8 mouse cellular contexts compared by ENCODE assay signal in the genomic region with DNA sequence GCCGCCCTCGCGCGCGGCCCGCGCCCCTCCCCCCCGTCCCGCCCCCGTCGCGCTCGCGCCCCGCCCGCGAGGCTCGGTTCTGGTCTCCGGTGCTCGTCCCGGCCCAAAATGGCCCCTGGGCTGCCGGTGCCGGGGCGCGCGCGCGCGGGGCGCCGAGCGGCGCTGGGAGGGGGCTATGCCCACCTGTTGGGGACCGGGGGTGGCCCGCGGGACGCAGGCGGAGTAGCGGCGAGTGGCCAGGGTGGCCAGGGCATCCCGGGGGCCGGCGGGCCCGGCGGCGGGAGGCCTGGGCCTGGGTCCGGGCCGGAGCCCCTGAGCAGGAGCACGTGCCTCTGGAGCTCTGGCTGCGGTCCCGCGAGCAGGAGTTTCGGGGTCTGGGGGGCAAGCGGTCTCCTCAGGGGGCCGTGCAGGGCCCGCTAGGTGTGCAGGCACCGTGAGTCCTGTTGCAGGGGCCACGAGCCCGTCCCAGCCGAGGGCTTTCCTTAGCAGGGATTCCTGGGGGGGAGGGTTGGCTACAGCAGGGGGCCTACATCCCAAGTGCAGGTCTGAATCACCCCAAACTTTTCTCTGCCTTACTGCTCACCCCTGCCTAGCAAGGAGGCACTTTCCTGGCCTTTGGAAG. TPM values are rescaled to one million over a fixed set of nuclear protein-coding genes. Genes with fewer than 3 reads are reported as not detected.
DNase-seq lines count a peak whose midpoint lies in the region; ATAC-seq and TF ChIP-seq lines count a peak whose summit lies in the region.

No protein-coding gene starts in this region.

- TF ChIP-seq EP300 in liver, embryonic 14.5 days (IDR thresholded peaks at IDR 0.05; ENCODE audit: low read depth): no peak

- under 1% methylated on average over 25 of the region's 60 CpGs for WGBS in hindbrain, embryonic 11.5 days
- WGBS in liver, embryonic 14.5 days (ENCODE audit: insufficient replicate concordance): 1% methylated on average over 53 of the region's 60 CpGs
- under 1% methylated on average over 60 of the region's 60 CpGs for WGBS in small intestine, adult 2 months

- TF ChIP-seq POLR2A in small intestine, adult 2 months (IDR thresholded peaks at IDR 0.05; ENCODE audit: low read depth, low read length): no peak

- ATAC-seq in CD4-positive, CD25-positive, alpha-beta regulatory T cell, adult 4 months: peak; percentile 24
- peak; percentile 28; the same call in 1 of the 2 replicates for ATAC-seq in hindbrain, embryonic 11.5 days (ENCODE audit: low FRiP score)
- ATAC-seq in liver, embryonic 14.5 days (ENCODE audit: insufficient read depth): peak; percentile 29

- no peaks in the 10 kb centered on the region for H3K36me3 ChIP-seq in hindbrain, embryonic 11.5 days (ENCODE audit: control insufficient read depth, insufficient read depth, low read length)
- no peaks in the 10 kb centered on the region for H3K36me3 ChIP-seq in liver, embryonic 14.5 days (replicated peaks; ENCODE audit: control insufficient read depth, insufficient read depth, low read depth)
- H3K36me3 ChIP-seq in small intestine, adult 2 months (ENCODE audit: control insufficient read depth, insufficient read depth, low read length): no peaks in the 10 kb centered on the region

- H3K27me3 ChIP-seq in hindbrain, embryonic 11.5 days (ENCODE audit: control insufficient read depth, insufficient read depth, low read length): no peaks in the 10 kb centered on the region
- no peaks in the 10 kb centered on the region for H3K27me3 ChIP-seq in liver, embryonic 14.5 days (ENCODE audit: control insufficient read depth, insufficient read depth, low read length)
- H3K27me3 ChIP-seq in small intestine, adult 2 months (ENCODE audit: control insufficient read depth, insufficient read depth, low read length): no peaks in the 10 kb centered on the region; the same call in 1 of the 2 replicates

- peak overlapping the region; percentile 83 for H3K4me2 ChIP-seq in hindbrain, embryonic 11.5 days (replicated peaks; ENCODE audit: low read depth, low read length)
- H3K4me2 ChIP-seq in liver, embryonic 14.5 days (ENCODE audit: low read depth): peak overlapping the region; percentile 94

- H3K27ac ChIP-seq in hindbrain, embryonic 11.5 days (ENCODE audit: low read depth, low read length): peak overlapping the region; percentile 77
- peak overlapping the region; percentile 62 for H3K27ac ChIP-seq in liver, embryonic 14.5 days
- no peak overlapping the region for H3K27ac ChIP-seq in small intestine, adult 2 months (ENCODE audit: insufficient read depth, low read depth, low read length)

- no peaks in the 10 kb centered on the region for H3K9me3 ChIP-seq in hindbrain, embryonic 11.5 days (ENCODE audit: control insufficient read depth, low read length)
- H3K9me3 ChIP-seq in liver, embryonic 14.5 days (ENCODE audit: control insufficient read depth, low read length): no peaks in the 10 kb centered on the region

- intact Hi-C loops in heart, postnatal 25 days (cut with DNase I): no loop called here

- peak; percentile 95 for DNase-seq in heart, adult 11 months
- no peak for DNase-seq in heart, postnatal 25 days (ENCODE audit: low spot score)
- peak; percentile 41 for DNase-seq in embryo, embryonic 11 days
- peak; percentile 56 for DNase-seq in hindbrain, embryonic 11.5 days (ENCODE audit: low spot score)
- DNase-seq in liver, embryonic 14.5 days (ENCODE audit: low read depth in 3 of 3, low spot score in 3 of 3): no peak
- no peak for DNase-seq in layer of hippocampus, adult 11-12 months (ENCODE audit: low spot score)

- H3K4me3 ChIP-seq in hindbrain, embryonic 11.5 days (ENCODE audit: low read depth, low read length): peak overlapping the region; percentile 70
- peak overlapping the region; percentile 70 to 98 for H3K4me3 ChIP-seq in liver, embryonic 14.5 days (ENCODE audit: insufficient read depth in 1 of 2, low read depth in 2 of 2, low read length in 2 of 2)
- peak overlapping the region; percentile 91 for H3K4me3 ChIP-seq in small intestine, adult 2 months (ENCODE audit: low read depth, low read length)

- TF ChIP-seq CTCF in liver, embryonic 14.5 days (IDR thresholded peaks at IDR 0.05; ENCODE audit: low read depth): no peak
- TF ChIP-seq CTCF in small intestine, adult 2 months (IDR thresholded peaks at IDR 0.05; ENCODE audit: extremely low read depth, insufficient read length, insufficient replicate concordance, low read depth, low read length): no peak

- H3K9ac ChIP-seq in hindbrain, embryonic 11.5 days (ENCODE audit: low read depth, low read length): peak overlapping the region; percentile 99
- peak overlapping the region; percentile 98 for H3K9ac ChIP-seq in liver, embryonic 14.5 days (replicated peaks)

- peaks cover 2% of the 10 kb centered on the region for H3K4me1 ChIP-seq in hindbrain, embryonic 11.5 days (replicated peaks; ENCODE audit: control insufficient read depth, insufficient read depth, low read length)
- H3K4me1 ChIP-seq in liver, embryonic 14.5 days (replicated peaks; ENCODE audit: control insufficient read depth in 2 of 2, insufficient read depth in 2 of 2, low read length in 1 of 2): peaks cover 7 to 15% of the 10 kb centered on the region in 2 experiments
- peaks cover 8% of the 10 kb centered on the region for H3K4me1 ChIP-seq in small intestine, adult 2 months (ENCODE audit: control insufficient read depth, insufficient read depth, insufficient read length, low read length)

RNA-seq across cellular contexts. Expression of a gene that starts 0.6 kb away (rescaled TPM):
- total RNA-seq in heart, postnatal 25 days (2021): 10 to 100 TPM; 48.4 to 49.3 TPM
- 10 to 100 TPM in 1 of 2 experiments, 1 to 10 TPM in 1; 9.6 to 15.1 TPM for polyA plus RNA-seq in CD4-positive, CD25-positive, alpha-beta regulatory T cell, adult 4 months (2017; shearing (Covaris generic))
- 17.2 and 19.4 TPM in 2 replicates for polyA plus RNA-seq in hindbrain, embryonic 11.5 days (2014; fragmentation: Nextera tagmentation; extraction: Ambion mirVana)
- 22.4 and 22.6 TPM in 2 replicates for polyA plus RNA-seq in liver, embryonic 14.5 days (2012; rRNA removed)
- polyA plus RNA-seq in liver, embryonic 14.5 days (2014; fragmentation: Nextera tagmentation; extraction: Ambion mirVana): 4.7 and 6.3 TPM in 2 replicates
- polyA plus RNA-seq in small intestine, adult 2 months (2012; rRNA removed): 23.9 and 47.6 TPM in 2 replicates

RNA-seq across cellular contexts. Expression of a gene that starts 24.3 kb away (rescaled TPM):
- not detected for total RNA-seq in heart, postnatal 25 days (2021)
- not detected for polyA plus RNA-seq in CD4-positive, CD25-positive, alpha-beta regulatory T cell, adult 4 months (2017; shearing (Covaris generic))
- 0.26 TPM in 1 of 2 replicates, not detected in the other for polyA plus RNA-seq in hindbrain, embryonic 11.5 days (2014; fragmentation: Nextera tagmentation; extraction: Ambion mirVana)
- polyA plus RNA-seq in liver, embryonic 14.5 days (2012; rRNA removed): 0.02 TPM in 1 of 2 replicates, not detected in the other
- polyA plus RNA-seq in liver, embryonic 14.5 days (2014; fragmentation: Nextera tagmentation; extraction: Ambion mirVana): not detected in 2 replicates
- polyA plus RNA-seq in small intestine, adult 2 months (2012; rRNA removed): not detected in 2 replicates

RNA-seq across cellular contexts. Expression of a gene that starts 41.4 kb away (rescaled TPM):
- total RNA-seq in heart, postnatal 25 days (2021): 1,000 to 10,000 TPM; 1,410 to 1,505 TPM
- 1 to 10 TPM; 5.7 to 6.9 TPM for polyA plus RNA-seq in CD4-positive, CD25-positive, alpha-beta regulatory T cell, adult 4 months (2017; shearing (Covaris generic))
- 208 TPM in 2 replicates for polyA plus RNA-seq in hindbrain, embryonic 11.5 days (2014; fragmentation: Nextera tagmentation; extraction: Ambion mirVana)
- polyA plus RNA-seq in liver, embryonic 14.5 days (2012; rRNA removed): 29.3 and 37.4 TPM in 2 replicates
- polyA plus RNA-seq in liver, embryonic 14.5 days (2014; fragmentation: Nextera tagmentation; extraction: Ambion mirVana): 35.0 and 38.1 TPM in 2 replicates
- polyA plus RNA-seq in small intestine, adult 2 months (2012; rRNA removed): 73.8 and 86.3 TPM in 2 replicates

RNA-seq across cellular contexts. Expression of a gene that starts 47.5 kb away (rescaled TPM):
- total RNA-seq in heart, postnatal 25 days (2021): 100 to 1,000 TPM; 178 to 211 TPM
- 1,000 to 10,000 TPM in 1 of 2 experiments, 100 to 1,000 TPM in 1; 784 to 1,045 TPM for polyA plus RNA-seq in CD4-positive, CD25-positive, alpha-beta regulatory T cell, adult 4 months (2017; shearing (Covaris generic))
- 76.0 and 84.7 TPM in 2 replicates for polyA plus RNA-seq in hindbrain, embryonic 11.5 days (2014; fragmentation: Nextera tagmentation; extraction: Ambion mirVana)
- 41.5 and 87.7 TPM in 2 replicates for polyA plus RNA-seq in liver, embryonic 14.5 days (2012; rRNA removed)
- polyA plus RNA-seq in liver, embryonic 14.5 days (2014; fragmentation: Nextera tagmentation; extraction: Ambion mirVana): 100.0 and 101 TPM in 2 replicates
- 4,805 and 16,576 TPM in 2 replicates for polyA plus RNA-seq in small intestine, adult 2 months (2012; rRNA removed)

RNA-seq across cellular contexts. Expression of a gene that starts 57.6 kb away (rescaled TPM):
- total RNA-seq in heart, postnatal 25 days (2021): under 1 TPM; 0.61 to 0.83 TPM
- polyA plus RNA-seq in CD4-positive, CD25-positive, alpha-beta regulatory T cell, adult 4 months (2017; shearing (Covaris generic)): 1 to 10 TPM; 1.5 to 3.3 TPM
- 28.8 and 31.4 TPM in 2 replicates for polyA plus RNA-seq in hindbrain, embryonic 11.5 days (2014; fragmentation: Nextera tagmentation; extraction: Ambion mirVana)
- 8.2 and 12.0 TPM in 2 replicates for polyA plus RNA-seq in liver, embryonic 14.5 days (2012; rRNA removed)
- polyA plus RNA-seq in liver, embryonic 14.5 days (2014; fragmentation: Nextera tagmentation; extraction: Ambion mirVana): 6.4 and 6.8 TPM in 2 replicates
- polyA plus RNA-seq in small intestine, adult 2 months (2012; rRNA removed): 9.2 and 18.3 TPM in 2 replicates

Comparison
In these comparisons a context has a peak if more than half of its experiments do, and no peak if none do; other contexts are left out.
1. DNase-seq: peak in heart, adult 11 months (single experiment), embryo, embryonic 11 days (single experiment) and hindbrain, embryonic 11.5 days (single experiment); none in heart, postnatal 25 days (single experiment), liver, embryonic 14.5 days (0 of 3) and layer of hippocampus, adult 11-12 months (single experiment).
2. Peak in every context shown above with its lines, with median percentiles within 50 percentile points of each other: ATAC-seq and H3K4me3 ChIP-seq.